Mouse (Mus musculus) E14TG2a.4 (cell line): Measurements from ENCODE around the gene Dusp22.

Experiments used
- CTCF ChIP-seq: conservative IDR thresholded peaks from 2 replicates; pipeline ENCODE4 v1.5.1; 2014; ENCODE audit warnings: low read length
- NANOG ChIP-seq: IDR thresholded peaks from 2 replicates; pipeline ENCODE4 v1.6.1; 2014; ENCODE audit warnings: borderline replicate concordance, low read length, mixed read lengths

- TF ChIP-seq CTCF = no peak
- no peak for TF ChIP-seq NANOG
Measured at GRCm38 (mm10) chr13:30638378-30639115, 21.3 kb upstream of the Dusp22 start.
